Mouse (Mus musculus) forebrain, embryonic 16.5 days (tissue): ENCODE measurements around the gene Neurl1a. TPM values are rescaled to one million over a fixed set of nuclear protein-coding genes. Genes with fewer than 3 reads are reported as not detected.

Experiments used
- ATAC-seq: fragments of 200-750 bp; cut with Nextera tagmentation; 2 replicates; pipeline ENCODE4 v1.8.0; 2017; ENCODE audit warnings: mild to moderate bottlenecking, moderate library complexity
- H3K27ac ChIP-seq: fragments of 300-500 bp; sonication (generic); 2 replicates; pipeline ENCODE4 v1.5.1; 2014; ENCODE audit warnings: low read length, control low read depth
- H3K27me3 ChIP-seq: fragments of 300-500 bp; sonication (generic); replicated peaks from 2 replicates; pipeline ENCODE4 v1.6.1; 2014; ENCODE audit warnings: low read length; ENCODE audit not compliant: control insufficient read depth, insufficient read depth
- H3K36me3 ChIP-seq: fragments of 300-500 bp; sonication (generic); 2 replicates; pipeline ENCODE4 v1.6.1; 2014; ENCODE audit not compliant: control insufficient read depth, insufficient read depth
- H3K4me1 ChIP-seq: fragments of 300-500 bp; sonication (generic); replicated peaks from 2 replicates; pipeline ENCODE4 v1.6.1; 2014; ENCODE audit warnings: low read length; ENCODE audit not compliant: control insufficient read depth, insufficient read depth
- H3K4me2 ChIP-seq: fragments of 300-500 bp; sonication (generic); 2 replicates; pipeline ENCODE4 v1.6.1; 2014; ENCODE audit warnings: mild to moderate bottlenecking, low read length, control low read depth
- H3K4me3 ChIP-seq: fragments of 300-500 bp; sonication (generic); replicated peaks from 2 replicates; pipeline ENCODE4 v1.5.1; 2014; ENCODE audit warnings: mild to moderate bottlenecking, low read length, control low read depth
- H3K9ac ChIP-seq: fragments of 300-500 bp; sonication (generic); replicated peaks from 2 replicates; pipeline ENCODE4 v1.6.1; 2014; ENCODE audit warnings: low read depth, low read length, control low read depth
- H3K9me3 ChIP-seq: fragments of 300-500 bp; sonication (generic); 2 replicates; pipeline ENCODE4 v1.6.1; 2016; ENCODE audit warnings: low read length; ENCODE audit not compliant: control insufficient read depth
- WGBS: fragments of 180-500 bp; shearing (Covaris S2); extraction: QIAGEN DNeasy Blood & Tissue Kit; methylation state at CpG from one replicate; pipeline ENCODE4 v1.1.7; 2014; 5-methylcytosine and 5-hydroxymethylcytosine counted together
- polyA plus RNA-seq: library from polyadenylated mRNA; unstranded; fragments of >200 nt; fragmentation: Nextera tagmentation; extraction: Ambion mirVana; gene quantifications from 2 replicates; pipeline ENCODE4 v1.2.1, GENCODE M21; 2015

Neurl1a gene
- polyA plus RNA-seq, 1 experiment from 2014 or later = 11.0 TPM

GRCm38 (mm10) chr19:47202429-47202828 is 23.8 kb downstream of the Neurl1a start:
- Histone ChIP-seq H3K4me1 (no peaks in the 10 kb centered on the region), H3K36me3 (no peaks in the 10 kb centered on the region), H3K4me3 (no peak overlapping the region), H3K9me3 (no peaks in the 10 kb centered on the region), H3K27ac (no peak overlapping the region), H3K4me2 (no peak overlapping the region), H3K27me3 (no peaks in the 10 kb centered on the region), H3K9ac (no peak overlapping the region)
- WGBS = 69% methylated on average over 6 of the region's 6 CpGs
- no peak for ATAC-seq

- WGBS = 92% methylated on average over 6 of the region's 6 CpGs
- no peaks in the 10 kb centered on the region for H3K36me3 ChIP-seq
- H3K4me3 ChIP-seq = no peak overlapping the region
- no peak overlapping the region for H3K9ac ChIP-seq
- H3K4me1 ChIP-seq = no peaks in the 10 kb centered on the region
- H3K27me3 ChIP-seq = no peaks in the 10 kb centered on the region
- H3K9me3 ChIP-seq = no peaks in the 10 kb centered on the region
- H3K27ac ChIP-seq = no peak overlapping the region
- no peak for ATAC-seq
- H3K4me2 ChIP-seq = no peak overlapping the region
These were observed 24.4 kb downstream of the Neurl1a start for GRCm38 (mm10) chr19:47203042-47203441.

- H3K9me3 ChIP-seq = no peaks in the 10 kb centered on the region
- ATAC-seq = no peak
- WGBS = 88% methylated on average over 6 of the region's 6 CpGs
These were observed 26.0 kb downstream of the Neurl1a start for GRCm38 (mm10) chr19:47204653-47205052.

GRCm38 (mm10) chr19:47206126-47206525 is 27.5 kb downstream of the Neurl1a start:
- Histone ChIP-seq H3K36me3 (no peaks in the 10 kb centered on the region), H3K9me3 (no peaks in the 10 kb centered on the region), H3K4me2 (no peak overlapping the region), H3K27ac (no peak overlapping the region), H3K27me3 (no peaks in the 10 kb centered on the region), H3K4me1 (no peaks in the 10 kb centered on the region), H3K9ac (no peak overlapping the region), H3K4me3 (no peak overlapping the region)
- ATAC-seq = no peak
- WGBS = 84% methylated on average over 1 of the region's 1 CpGs

More at GRCm38 (mm10) chr19:47204653-47205052, 26.0 kb downstream of the Neurl1a start:
- Histone ChIP-seq H3K27ac (no peak overlapping the region), H3K4me1 (no peaks in the 10 kb centered on the region), H3K36me3 (no peaks in the 10 kb centered on the region), H3K9ac (no peak overlapping the region), H3K27me3 (no peaks in the 10 kb centered on the region), H3K4me3 (no peak overlapping the region), H3K4me2 (no peak overlapping the region)

- Histone ChIP-seq H3K27ac (no peak overlapping the region), H3K36me3 (no peaks in the 10 kb centered on the region), H3K9me3 (no peaks in the 10 kb centered on the region), H3K27me3 (no peaks in the 10 kb centered on the region), H3K4me2 (no peak overlapping the region), H3K9ac (no peak overlapping the region), H3K4me3 (no peak overlapping the region), H3K4me1 (peaks cover 12% of the 10 kb centered on the region)
- ATAC-seq = no peak
- 96% methylated on average over 4 of the region's 4 CpGs for WGBS
These were observed 31.8 kb downstream of the Neurl1a start for GRCm38 (mm10) chr19:47210432-47210831.

- no peaks in the 10 kb centered on the region for H3K36me3 ChIP-seq
- H3K9ac ChIP-seq = no peak overlapping the region
- 63% methylated on average over 10 of the region's 10 CpGs for WGBS
- peaks cover 12% of the 10 kb centered on the region for H3K4me1 ChIP-seq
- H3K27ac ChIP-seq = peak overlapping the region; percentile 89
- peak; percentile 89 for ATAC-seq
- H3K27me3 ChIP-seq = no peaks in the 10 kb centered on the region
- no peaks in the 10 kb centered on the region for H3K9me3 ChIP-seq
- peak overlapping the region; percentile 11; the same call in 1 of the 2 replicates for H3K4me2 ChIP-seq
- no peak overlapping the region for H3K4me3 ChIP-seq
These were observed 33.1 kb downstream of the Neurl1a start for GRCm38 (mm10) chr19:47211609-47212312.

GRCm38 (mm10) chr19:47212401-47212800 is 33.8 kb downstream of the Neurl1a start:
- peak overlapping the region; percentile 89 for H3K27ac ChIP-seq

GRCm38 (mm10) chr19:47213470-47213869 is 34.9 kb downstream of the Neurl1a start:
- ATAC-seq = no peak
- WGBS = 75% methylated on average over 1 of the region's 1 CpGs
- Histone ChIP-seq H3K27ac (no peak overlapping the region), H3K4me3 (no peak overlapping the region), H3K4me1 (peaks cover 12% of the 10 kb centered on the region), H3K36me3 (no peaks in the 10 kb centered on the region), H3K27me3 (no peaks in the 10 kb centered on the region), H3K9me3 (no peaks in the 10 kb centered on the region), H3K9ac (no peak overlapping the region), H3K4me2 (no peak overlapping the region)

More at GRCm38 (mm10) chr19:47212401-47212800, 33.8 kb downstream of the Neurl1a start:
- H3K4me1 ChIP-seq = peaks cover 12% of the 10 kb centered on the region
- peak; percentile 5; the same call in 1 of the 2 replicates for ATAC-seq
- no peaks in the 10 kb centered on the region for H3K9me3 ChIP-seq
- H3K9ac ChIP-seq = no peak overlapping the region
- H3K27me3 ChIP-seq = no peaks in the 10 kb centered on the region
- H3K4me2 ChIP-seq = no peak overlapping the region
- H3K4me3 ChIP-seq = no peak overlapping the region
- no peaks in the 10 kb centered on the region for H3K36me3 ChIP-seq
- 92% methylated on average over 7 of the region's 7 CpGs for WGBS

- Histone ChIP-seq H3K36me3 (no peaks in the 10 kb centered on the region), H3K27ac (no peak overlapping the region), H3K9me3 (no peaks in the 10 kb centered on the region), H3K27me3 (no peaks in the 10 kb centered on the region), H3K4me1 (peaks cover 8% of the 10 kb centered on the region), H3K9ac (no peak overlapping the region), H3K4me2 (no peak overlapping the region), H3K4me3 (no peak overlapping the region)
- ATAC-seq = no peak
- 85% methylated on average over 5 of the region's 5 CpGs for WGBS
These were observed 38.1 kb downstream of the Neurl1a start for GRCm38 (mm10) chr19:47216766-47217165.
